Mouse (Mus musculus) hindbrain, embryonic 14.5 days (tissue): ENCODE data around the gene Mgrn1. TPM values are rescaled to one million over a fixed set of nuclear protein-coding genes. Genes with fewer than 3 reads are reported as not detected.
A peak's percentile ranks its signal among the peaks of the same experiment; 100 is the strongest.

Experiments used
- ATAC-seq: fragments of 200-750 bp; cut with Nextera tagmentation; 2 replicates; pipeline ENCODE4 v1.8.0; 2017; ENCODE audit warnings: moderate number of reproducible peaks, mild to moderate bottlenecking, moderate TSS enrichment, moderate library complexity; ENCODE audit not compliant: low FRiP score
- DNase-seq: peaks from one replicate; pipeline ENCODE4 v3.0.0-alpha.2; 2015; ENCODE audit warnings: low spot score
- H3K27ac ChIP-seq: fragments of 300-500 bp; sonication (generic); 2 replicates; pipeline ENCODE4 v1.5.1; 2014; ENCODE audit warnings: mild to moderate bottlenecking, moderate library complexity
- H3K27me3 ChIP-seq: fragments of 300-500 bp; sonication (generic); 2 replicates; pipeline ENCODE4 v1.6.1; 2014; ENCODE audit warnings: mild to moderate bottlenecking, low read length, mixed read lengths; ENCODE audit not compliant: control insufficient read depth, insufficient read depth
- H3K36me3 ChIP-seq: fragments of 300-500 bp; sonication (generic); replicated peaks from 2 replicates; pipeline ENCODE4 v1.6.1; 2014; ENCODE audit not compliant: control insufficient read depth, insufficient read depth
- H3K4me1 ChIP-seq: fragments of 300-500 bp; sonication (generic); replicated peaks from 2 replicates; pipeline ENCODE4 v1.6.1; 2014; ENCODE audit warnings: antibody characterized with exemption, low read length, mixed read lengths; ENCODE audit not compliant: control insufficient read depth, insufficient read depth
- H3K4me2 ChIP-seq: fragments of 300-500 bp; sonication (generic); replicated peaks from 2 replicates; pipeline ENCODE4 v1.6.1; 2014; ENCODE audit warnings: mild to moderate bottlenecking, moderate library complexity
- H3K4me3 ChIP-seq: fragments of 300-500 bp; sonication (generic); replicated peaks from 2 replicates; pipeline ENCODE4 v1.5.1; 2014; ENCODE audit warnings: mild to moderate bottlenecking, low read length
- H3K9ac ChIP-seq: fragments of 300-500 bp; sonication (generic); 2 replicates; pipeline ENCODE4 v1.6.1; 2014
- H3K9me3 ChIP-seq: fragments of 300-500 bp; sonication (generic); 2 replicates; pipeline ENCODE4 v1.6.1; 2016; ENCODE audit warnings: low read length; ENCODE audit not compliant: control insufficient read depth
- WGBS: fragments of 180-500 bp; shearing (Covaris S2); extraction: QIAGEN DNeasy Blood & Tissue Kit; methylation state at CpG from one replicate; pipeline ENCODE4 v1.1.7; 2014; 5-methylcytosine and 5-hydroxymethylcytosine counted together
- polyA plus RNA-seq: library from polyadenylated mRNA; unstranded; fragments of >200 nt; fragmentation: Nextera tagmentation; extraction: Ambion mirVana; gene quantifications from 2 replicates; pipeline ENCODE4 v1.2.1, GENCODE M21; 2014

Mgrn1 gene
- polyA plus RNA-seq, 1 experiment from 2014 or later: 119 TPM

DNA sequence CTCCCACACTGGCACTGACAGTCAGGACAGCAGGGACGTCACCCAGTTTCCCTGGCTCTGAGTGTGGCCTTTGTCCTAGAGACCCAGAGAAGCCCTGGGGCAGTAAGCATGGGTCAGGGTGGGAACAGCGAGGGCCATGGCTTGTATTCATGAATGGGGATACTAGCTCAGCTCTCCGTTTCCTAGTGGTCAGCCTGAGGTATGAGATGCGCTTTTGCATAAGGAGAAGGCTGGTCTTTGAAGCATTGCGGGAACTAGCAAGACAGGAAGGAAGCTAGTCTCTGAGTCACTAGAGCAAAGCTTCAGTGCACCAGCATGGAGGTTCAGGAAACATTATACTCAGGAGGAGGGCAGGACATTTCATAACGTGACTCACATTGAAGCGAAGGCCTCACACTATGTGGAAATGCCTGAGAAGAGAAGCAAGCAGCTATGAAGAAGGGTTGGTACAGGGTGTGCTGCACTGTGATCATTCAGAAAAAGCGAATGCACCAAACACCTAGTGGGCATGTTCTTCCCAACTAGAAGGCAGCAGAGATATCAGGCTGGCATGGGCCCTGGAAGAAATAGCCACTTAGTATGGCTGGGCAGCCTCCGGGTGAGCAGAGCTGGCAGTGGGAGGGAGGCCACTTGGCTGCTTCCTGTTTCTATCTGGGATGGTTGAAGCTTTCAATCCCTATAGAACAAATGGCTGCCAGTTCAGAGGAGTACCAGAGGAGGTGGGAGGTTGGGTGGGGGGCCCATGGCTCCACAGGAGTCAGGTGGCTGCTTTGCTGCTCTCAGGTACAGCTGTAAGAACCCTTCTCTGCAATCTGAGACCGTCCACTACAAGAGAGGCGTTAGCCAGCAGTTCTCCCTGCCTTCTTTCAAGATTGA, 27.1 kb downstream of the Mgrn1 start:
- Histone ChIP-seq H3K27ac (no peak overlapping the region), H3K4me2 (no peak overlapping the region), H3K9me3 (no peaks in the 10 kb centered on the region), H3K4me1 (no peaks in the 10 kb centered on the region), H3K27me3 (no peaks in the 10 kb centered on the region), H3K9ac (no peak overlapping the region), H3K4me3 (no peak overlapping the region), H3K36me3 (peaks cover 84% of the 10 kb centered on the region)
- 77% methylated on average over 11 of the region's 11 CpGs for WGBS
- DNase-seq (no peak), ATAC-seq (no peak)

GRCm38 (mm10) chr16:4913783-4914735, 28.0 kb downstream of the Mgrn1 start:
- Histone ChIP-seq H3K9ac (no peak overlapping the region), H3K27ac (no peak overlapping the region), H3K4me2 (no peak overlapping the region), H3K36me3 (peaks cover 86% of the 10 kb centered on the region), H3K9me3 (no peaks in the 10 kb centered on the region), H3K27me3 (no peaks in the 10 kb centered on the region), H3K4me3 (no peak overlapping the region), H3K4me1 (no peaks in the 10 kb centered on the region)
- DNase-seq (peak; percentile 79), ATAC-seq (0 out of 2 replicates have a peak, but pooled peaks have one; percentile 29)
- WGBS: 36% methylated on average over 12 of the region's 12 CpGs

GRCm38 (mm10) chr16:4915931-4916330, 29.9 kb downstream of the Mgrn1 start:
- ATAC-seq (no peak), DNase-seq (no peak)
- WGBS: 98% methylated on average over 3 of the region's 3 CpGs
- Histone ChIP-seq H3K4me1 (no peaks in the 10 kb centered on the region), H3K4me2 (no peak overlapping the region), H3K9ac (no peak overlapping the region), H3K27me3 (no peaks in the 10 kb centered on the region), H3K36me3 (peaks cover 86% of the 10 kb centered on the region), H3K9me3 (no peaks in the 10 kb centered on the region), H3K4me3 (no peak overlapping the region), H3K27ac (no peak overlapping the region)

- WGBS: 94% methylated on average over 2 of the region's 2 CpGs
- Histone ChIP-seq H3K36me3 (peaks cover 86% of the 10 kb centered on the region), H3K4me2 (no peak overlapping the region), H3K4me3 (no peak overlapping the region), H3K9ac (no peak overlapping the region), H3K27me3 (no peaks in the 10 kb centered on the region), H3K4me1 (no peaks in the 10 kb centered on the region), H3K9me3 (no peaks in the 10 kb centered on the region), H3K27ac (no peak overlapping the region)
- no peak for ATAC-seq
- DNase-seq: no peak
Observed at GRCm38 (mm10) chr16:4916608-4917007, 30.6 kb downstream of the Mgrn1 start.

DNA sequence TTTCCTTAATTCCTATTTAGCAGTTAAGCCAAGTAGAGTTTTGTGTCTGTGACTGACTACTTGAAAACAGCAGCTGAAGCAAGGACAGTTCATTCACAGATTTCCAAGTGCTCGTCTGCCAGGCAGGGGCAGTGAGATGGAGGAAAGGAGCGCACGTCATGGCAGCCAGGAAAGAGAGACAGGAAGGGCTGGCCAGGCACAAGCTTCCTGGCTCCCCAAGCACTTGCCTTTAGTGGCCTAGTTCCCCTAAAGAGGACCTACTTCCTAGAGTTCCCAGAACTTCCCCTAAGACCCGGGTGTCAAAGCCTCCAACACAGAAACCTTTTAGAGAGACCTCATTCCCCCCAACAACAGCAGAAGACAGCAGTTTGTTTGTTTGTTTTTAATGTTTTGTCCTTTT, 34.5 kb downstream of the Mgrn1 start:
- no peak for ATAC-seq
- no peak overlapping the region for H3K27ac ChIP-seq
- H3K4me3 ChIP-seq: no peak overlapping the region
- no peaks in the 10 kb centered on the region for H3K4me1 ChIP-seq
- DNase-seq: no peak
- H3K9ac ChIP-seq: no peak overlapping the region
- WGBS: 83% methylated on average over 4 of the region's 4 CpGs
- no peak overlapping the region for H3K4me2 ChIP-seq
- H3K9me3 ChIP-seq: no peaks in the 10 kb centered on the region
- no peaks in the 10 kb centered on the region for H3K27me3 ChIP-seq
- H3K36me3 ChIP-seq: peaks cover 89% of the 10 kb centered on the region

GRCm38 (mm10) chr16:4922481-4922880, 36.4 kb downstream of the Mgrn1 start:
- DNase-seq: no peak
- no peak for ATAC-seq

DNA sequence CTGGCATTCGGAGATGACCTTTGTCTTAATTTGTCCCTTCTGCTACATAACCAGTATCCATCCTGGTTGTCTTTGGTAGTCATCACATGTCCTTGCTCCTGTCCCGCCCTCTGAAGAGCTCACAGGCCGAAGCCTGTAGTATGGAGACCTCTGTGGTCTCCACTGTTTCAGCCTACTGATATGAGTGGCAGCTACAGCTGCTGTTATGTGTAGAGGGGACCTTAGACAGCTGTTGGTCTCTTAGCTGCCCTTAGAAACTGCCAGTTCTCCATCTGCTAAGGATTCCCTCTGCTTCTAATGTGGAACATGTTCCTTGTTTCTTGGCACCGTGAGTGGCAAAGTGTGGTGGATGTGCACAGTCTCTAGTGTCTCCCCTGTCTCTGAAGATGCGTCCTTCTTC, 37.9 kb downstream of the Mgrn1 start:
- no peaks in the 10 kb centered on the region for H3K27me3 ChIP-seq
- H3K9me3 ChIP-seq: no peaks in the 10 kb centered on the region
- H3K27ac ChIP-seq: no peak overlapping the region
- DNase-seq (no peak), ATAC-seq (no peak)
- no peaks in the 10 kb centered on the region for H3K4me1 ChIP-seq
- H3K36me3 ChIP-seq: peaks cover 95% of the 10 kb centered on the region
- H3K4me3 ChIP-seq: no peak overlapping the region
- no peak overlapping the region for H3K9ac ChIP-seq
- WGBS: 97% methylated on average over 5 of the region's 5 CpGs
- no peak overlapping the region for H3K4me2 ChIP-seq

More at GRCm38 (mm10) chr16:4922481-4922880, 36.4 kb downstream of the Mgrn1 start:
- no peak overlapping the region for H3K9ac ChIP-seq
- no peaks in the 10 kb centered on the region for H3K4me1 ChIP-seq
- no peak overlapping the region for H3K4me3 ChIP-seq
- H3K27ac ChIP-seq: no peak overlapping the region
- no peak overlapping the region for H3K4me2 ChIP-seq
- H3K27me3 ChIP-seq: no peaks in the 10 kb centered on the region
- H3K36me3 ChIP-seq: peaks cover 89% of the 10 kb centered on the region
- H3K9me3 ChIP-seq: no peaks in the 10 kb centered on the region
- WGBS: 93% methylated on average over 6 of the region's 6 CpGs

GRCm38 (mm10) chr16:4927967-4928366, 41.9 kb downstream of the Mgrn1 start:
- ATAC-seq: no peak

GRCm38 (mm10) chr16:4928474-4928873, 42.4 kb downstream of the Mgrn1 start:
- DNase-seq (no peak), ATAC-seq (no peak)
- Histone ChIP-seq H3K4me1 (no peaks in the 10 kb centered on the region), H3K36me3 (peaks cover 100% of the 10 kb centered on the region), H3K9me3 (no peaks in the 10 kb centered on the region), H3K27ac (no peak overlapping the region), H3K27me3 (no peaks in the 10 kb centered on the region), H3K9ac (no peak overlapping the region), H3K4me2 (no peak overlapping the region), H3K4me3 (no peak overlapping the region)
- 91% methylated on average over 2 of the region's 2 CpGs for whole genome bisulfite sequencing

More at GRCm38 (mm10) chr16:4927967-4928366, 41.9 kb downstream of the Mgrn1 start:
- peaks cover 100% of the 10 kb centered on the region for H3K36me3 ChIP-seq
- H3K4me1 ChIP-seq: no peaks in the 10 kb centered on the region
- no peaks in the 10 kb centered on the region for H3K9me3 ChIP-seq
- H3K4me3 ChIP-seq: no peak overlapping the region
- no peak overlapping the region for H3K9ac ChIP-seq
- H3K27ac ChIP-seq: no peak overlapping the region
- H3K4me2 ChIP-seq: no peak overlapping the region
- 95% methylated on average over 7 of the region's 7 CpGs for WGBS
- DNase-seq: no peak
- H3K27me3 ChIP-seq: no peaks in the 10 kb centered on the region
